Mouse (Mus musculus) embryo, embryonic 9.5 days (tissue): ENCODE results near the gene Smg6.
"Not testable (repeated sequence)": the region's sequence is repeated elsewhere in the genome, so short reads cannot be mapped to it uniquely, and the experiment has no call there.

Experiments used
- DNase-seq: peaks from one replicate; pipeline ENCODE4 v3.0.0-alpha.2; 2017; ENCODE audit errors: extremely low spot score

Smg6 gene

GRCm38 (mm10) chr11:74994856-74995255, 69.2 kb downstream of the Smg6 start:
- no peak for DNase-seq

- no peak for DNase-seq
Measured at GRCm38 (mm10) chr11:74996482-74996881, 70.9 kb downstream of the Smg6 start.

- DNase-seq, result no peak
Measured at GRCm38 (mm10) chr11:75000869-75001653, 75.4 kb downstream of the Smg6 start.

GRCm38 (mm10) chr11:75008270-75008669, 82.6 kb downstream of the Smg6 start:
- no peak for DNase-seq

GRCm38 (mm10) chr11:75009537-75009936, 83.9 kb downstream of the Smg6 start:
- DNase-seq, result not testable (repeated sequence)

GRCm38 (mm10) chr11:75012997-75013694, 87.5 kb downstream of the Smg6 start:
- DNase-seq, result peak; percentile 19

- DNase-seq, result peak; percentile 19
Measured at GRCm38 (mm10) chr11:75013764-75014695, 88.4 kb downstream of the Smg6 start.

GRCm38 (mm10) chr11:75014816-75015215, 89.2 kb downstream of the Smg6 start:
- no peak for DNase-seq

- no peak for DNase-seq
Measured at GRCm38 (mm10) chr11:75015453-75015871, 89.8 kb downstream of the Smg6 start.

GRCm38 (mm10) chr11:75016309-75016860, 90.8 kb downstream of the Smg6 start:
- no peak for DNase-seq

GRCm38 (mm10) chr11:75017831-75018230, 92.2 kb downstream of the Smg6 start:
- DNase-seq, result no peak

- DNase-seq, result no peak
Measured at GRCm38 (mm10) chr11:75026977-75027376, 101.4 kb downstream of the Smg6 start.

- DNase-seq, result no peak
Measured at GRCm38 (mm10) chr11:75027616-75028015, 102.0 kb downstream of the Smg6 start.

- DNase-seq, result no peak
Measured at GRCm38 (mm10) chr11:75031251-75031650, 105.6 kb downstream of the Smg6 start.

GRCm38 (mm10) chr11:75032946-75033345, 107.3 kb downstream of the Smg6 start:
- no peak for DNase-seq

- DNase-seq, result no peak
Measured at GRCm38 (mm10) chr11:75033581-75034067, 108.0 kb downstream of the Smg6 start.

- DNase-seq, result no peak
Measured at GRCm38 (mm10) chr11:75034104-75034503, 108.5 kb downstream of the Smg6 start.

- no peak for DNase-seq
Measured at GRCm38 (mm10) chr11:75044333-75044732, 118.7 kb downstream of the Smg6 start.

GRCm38 (mm10) chr11:75045822-75046221, 120.2 kb downstream of the Smg6 start:
- DNase-seq, result no peak

GRCm38 (mm10) chr11:75046638-75047037, 121.0 kb downstream of the Smg6 start:
- DNase-seq, result no peak

- no peak for DNase-seq
Measured at GRCm38 (mm10) chr11:75047066-75047465, 121.4 kb downstream of the Smg6 start.
